Mouse (Mus musculus) erythroblast, adult 5-6 weeks (primary cell): ENCODE measurements at regions not wholly inside any gene's neighbourhood (a gene's known extent, or its start where the extent isn't known, plus 50 kb on each side); places are given as distances from the start of the nearest gene placed in this dataset.

Source experiments
- ATAC-seq: replicated peaks from 2 replicates; pipeline ENCODE4 v1.8.0; 2016; ENCODE audit warnings: moderate number of reproducible peaks, mild to moderate bottlenecking, moderate TSS enrichment, inconsistent platforms; ENCODE audit not compliant: poor library complexity, low FRiP score, severe bottlenecking

DNA sequence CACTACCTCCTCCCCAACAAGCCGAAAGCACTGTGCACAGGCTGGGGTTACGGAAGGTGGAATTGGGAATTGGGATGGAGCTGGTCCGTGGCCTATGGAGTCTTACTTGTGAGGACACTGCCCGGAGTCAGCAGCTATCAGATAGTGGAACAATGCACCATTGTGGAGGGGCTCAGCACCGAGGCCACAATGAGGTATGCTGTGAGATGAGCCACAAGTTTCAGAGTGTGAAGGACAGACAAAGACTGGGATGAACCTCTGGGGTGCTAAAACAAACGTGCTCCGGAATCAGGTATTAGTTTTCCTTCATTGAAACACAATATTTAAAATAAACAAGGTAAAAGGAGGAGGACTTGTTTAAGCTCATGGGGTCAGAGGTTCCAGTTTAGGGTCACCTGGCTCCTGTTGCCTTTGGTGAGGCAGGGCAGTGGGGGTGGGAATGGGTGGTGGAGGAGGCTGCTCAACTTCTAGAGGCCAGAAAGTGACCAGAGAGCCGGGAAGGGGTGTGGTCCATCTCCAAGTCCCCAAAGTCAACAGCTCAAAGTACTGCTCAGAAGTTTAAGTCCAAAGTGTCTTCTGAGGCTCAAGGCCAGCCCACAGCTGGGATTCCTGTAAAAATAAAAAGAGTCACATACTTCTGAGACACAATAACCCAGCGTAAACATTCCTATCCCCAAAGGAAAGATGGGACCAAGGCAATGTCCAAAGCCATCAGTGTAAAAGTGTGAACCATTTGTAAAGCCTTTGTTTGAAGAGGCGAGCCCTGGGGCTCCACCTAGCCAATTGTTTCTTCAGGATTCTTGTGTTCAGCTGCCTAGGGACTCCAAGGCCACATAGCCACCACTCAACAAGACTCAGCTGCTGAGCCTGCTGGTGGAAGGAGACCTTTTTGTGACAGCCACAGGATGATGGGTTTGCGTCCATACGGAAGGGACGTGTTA is 80.1 kb downstream of the Gm525 start:
- ATAC-seq = no peak

GRCm38 (mm10) chr11:89147990-89148389 is 74.3 kb downstream of the Gm525 start:
- no peak for ATAC-seq

- ATAC-seq = no peak
These were observed 71.8 kb downstream of the Gm525 start for GRCm38 (mm10) chr11:89145281-89145945.

GRCm38 (mm10) chr11:89142527-89143154 is 69.0 kb downstream of the Gm525 start:
- ATAC-seq = no peak
